Mouse (Mus musculus) kidney, adult 2 months (tissue): ENCODE measurements around the gene March10. TPM values are rescaled to one million over a fixed set of nuclear protein-coding genes. Genes with fewer than 3 reads are reported as not detected.
A peak's percentile ranks its signal among the peaks of the same experiment; 100 is the strongest.

Experiments used
- DNase-seq: peaks from one replicate; pipeline ENCODE4 v3.0.0; 2021
- H3K27ac ChIP-seq: fragments of 200-500 bp; 2 replicates; pipeline ENCODE4 v1.5.1; 2012; ENCODE audit warnings: low read depth, low read length, control low read depth, inconsistent platforms; ENCODE audit not compliant: insufficient read depth
- H3K27me3 ChIP-seq: fragments of 200-500 bp; replicated peaks from 2 replicates; pipeline ENCODE4 v1.6.1; 2012; ENCODE audit warnings: mild to moderate bottlenecking, moderate library complexity, low read length, inconsistent platforms; ENCODE audit not compliant: control insufficient read depth, insufficient read depth
- H3K36me3 ChIP-seq: fragments of 200-500 bp; 2 replicates; pipeline ENCODE4 v1.6.1; 2012; ENCODE audit warnings: mild to moderate bottlenecking, moderate library complexity, low read length, inconsistent platforms; ENCODE audit not compliant: control insufficient read depth, insufficient read depth
- H3K4me1 ChIP-seq: fragments of 200-500 bp; 2 replicates; pipeline ENCODE4 v1.6.1; 2011; ENCODE audit warnings: low read length; ENCODE audit not compliant: control insufficient read depth, insufficient read depth
- H3K4me3 ChIP-seq: fragments of 200-500 bp; 2 replicates; pipeline ENCODE4 v1.5.1; 2011; ENCODE audit warnings: mild to moderate bottlenecking, low read depth, low read length, control low read depth; ENCODE audit not compliant: insufficient read depth
- CTCF ChIP-seq: fragments of 200-500 bp; conservative IDR thresholded peaks from 2 replicates; pipeline ENCODE4 v1.5.1; 2011; ENCODE audit warnings: low read depth, mild to moderate bottlenecking, control low read depth, low read length, moderate library complexity, mixed read lengths; ENCODE audit not compliant: insufficient read depth, insufficient read length
- POLR2A ChIP-seq: fragments of 200-500 bp; IDR thresholded peaks from one replicate; pipeline ENCODE4 v1.6.1; 2011; ENCODE audit warnings: low read depth, low read length, control low read depth
- WGBS: fragments of 180-500 bp; shearing (Covaris S2); methylation state at CpG from one replicate; pipeline ENCODE4 v1.1.7; 2018; 5-methylcytosine and 5-hydroxymethylcytosine counted together
- polyA plus RNA-seq: library from polyadenylated mRNA; depleted of rRNA; stranded (reverse); fragments of >200 nt; gene quantifications from 2 replicates; pipeline ENCODE4 v1.2.3, GENCODE M21; 2012

Gene March10
- polyA plus RNA-seq, 1 experiment = 1.8 TPM

DNA sequence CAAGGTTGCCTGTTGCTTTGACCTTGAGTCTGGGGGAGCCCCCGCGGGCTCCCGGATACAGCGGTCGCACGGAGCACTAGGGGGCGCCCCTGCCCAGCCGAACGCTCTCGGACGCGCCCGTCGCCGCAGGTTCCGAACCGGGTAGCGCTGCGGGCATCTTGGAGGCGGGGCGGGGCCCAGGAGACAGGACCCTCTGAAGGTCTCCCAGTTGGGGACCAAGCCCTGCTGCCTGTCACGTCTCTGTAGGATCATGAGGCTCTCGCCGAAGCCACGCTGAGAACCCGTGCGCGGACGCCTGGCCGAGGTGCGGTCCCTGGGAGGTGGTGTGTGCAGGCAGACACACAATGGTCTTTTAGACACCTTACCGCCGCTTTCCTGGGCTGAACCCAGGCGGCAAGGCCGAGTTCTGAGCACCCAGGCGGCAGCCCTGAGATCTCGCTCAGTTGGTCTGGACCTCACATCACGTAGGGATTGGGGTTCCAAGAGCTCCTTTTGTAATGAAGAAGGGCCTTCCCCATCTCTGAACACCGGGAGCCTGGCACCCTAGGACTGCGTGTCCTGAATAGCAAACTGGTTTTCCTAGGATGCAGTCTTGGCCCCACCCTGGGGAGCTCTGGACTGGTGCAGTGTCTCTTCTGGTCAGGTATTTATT is 93.5 kb downstream of the March10 start:
- no peaks in the 10 kb centered on the region for H3K27me3 ChIP-seq
- DNase-seq = peak; percentile 80
- TF ChIP-seq CTCF (peak; percentile 60), POLR2A (no peak)
- WGBS = 5% methylated on average over 40 of the region's 40 CpGs
- H3K4me3 ChIP-seq = peak overlapping the region; percentile 65
- H3K4me1 ChIP-seq = 0 out of 2 replicates have a peak, but pooled peaks cover 6% of the 10 kb centered on the region
- H3K27ac ChIP-seq = peak overlapping the region; percentile 33; the same call in 1 of the 2 replicates
- H3K36me3 ChIP-seq = no peaks in the 10 kb centered on the region

DNA sequence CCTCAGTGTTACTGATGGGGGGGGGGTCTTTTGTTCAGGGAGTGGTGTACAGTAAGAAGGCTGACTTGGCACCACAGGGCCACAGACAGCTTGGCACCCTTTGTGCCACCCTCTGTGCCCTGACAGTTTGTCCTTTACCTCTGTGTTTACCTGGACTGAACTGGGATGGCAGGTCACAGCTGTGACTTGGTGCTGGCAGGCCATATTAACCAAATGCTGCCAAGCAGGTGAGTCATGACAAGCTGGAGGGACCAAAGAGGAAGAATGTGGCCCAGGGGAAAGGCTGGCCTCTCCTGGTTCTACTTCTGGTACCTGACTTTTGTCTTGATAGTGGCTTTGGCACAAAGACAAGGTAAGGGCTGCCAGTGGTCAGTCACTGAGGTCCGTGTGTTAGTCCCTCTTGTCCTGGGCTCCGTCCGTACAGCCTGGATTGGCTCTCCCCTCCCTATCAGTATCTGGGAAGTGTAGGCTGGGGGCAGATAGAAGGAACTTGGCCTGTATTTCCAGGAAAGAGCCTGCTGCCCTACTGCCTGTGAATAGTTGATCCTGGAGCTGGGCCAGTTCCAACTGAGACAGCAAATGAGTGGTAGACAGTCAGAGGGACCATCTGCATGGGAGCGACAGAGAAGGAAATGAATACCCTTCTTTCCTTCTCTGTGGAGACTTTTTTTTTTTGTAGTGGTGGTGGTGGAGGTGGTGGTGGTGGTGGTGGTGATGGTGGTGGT is 94.3 kb downstream of the March10 start:
- 0 out of 2 replicates have a peak, but pooled peaks cover 6% of the 10 kb centered on the region for H3K4me1 ChIP-seq
- peak; percentile 27 for DNase-seq
- 80% methylated on average over 4 of the region's 4 CpGs for WGBS
- H3K27me3 ChIP-seq = no peaks in the 10 kb centered on the region
- H3K36me3 ChIP-seq = no peaks in the 10 kb centered on the region
- TF ChIP-seq POLR2A (no peak), CTCF (no peak)
- H3K4me3 ChIP-seq = no peak overlapping the region
- H3K27ac ChIP-seq = no peak overlapping the region

DNA sequence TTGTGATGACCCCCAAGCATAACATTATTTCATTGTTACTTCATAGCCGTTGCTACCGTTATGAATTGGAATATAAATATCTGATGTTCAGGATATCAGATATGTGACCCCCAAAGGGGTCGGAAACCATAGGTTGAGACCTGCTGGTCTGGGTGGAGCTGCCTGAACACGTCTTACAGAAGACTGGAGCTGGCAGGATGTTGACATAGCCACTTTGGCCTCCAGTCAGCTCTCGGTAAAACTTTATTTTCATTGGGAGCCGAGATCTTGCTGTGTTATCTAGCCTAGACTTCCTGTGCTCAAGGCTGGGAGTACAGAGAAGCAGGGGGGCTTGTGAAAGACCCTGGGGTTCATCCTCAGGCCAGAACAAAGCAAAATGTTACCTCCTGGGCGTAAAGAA is 100.2 kb downstream of the March10 start:
- 63% methylated on average over 7 of the region's 7 CpGs for WGBS
- no peaks in the 10 kb centered on the region for H3K36me3 ChIP-seq
- DNase-seq = no peak
- H3K4me1 ChIP-seq = peaks cover 18% of the 10 kb centered on the region
- TF ChIP-seq CTCF (no peak), POLR2A (no peak)
- H3K27me3 ChIP-seq = no peaks in the 10 kb centered on the region
- H3K4me3 ChIP-seq = no peak overlapping the region
- no peak overlapping the region for H3K27ac ChIP-seq

DNA sequence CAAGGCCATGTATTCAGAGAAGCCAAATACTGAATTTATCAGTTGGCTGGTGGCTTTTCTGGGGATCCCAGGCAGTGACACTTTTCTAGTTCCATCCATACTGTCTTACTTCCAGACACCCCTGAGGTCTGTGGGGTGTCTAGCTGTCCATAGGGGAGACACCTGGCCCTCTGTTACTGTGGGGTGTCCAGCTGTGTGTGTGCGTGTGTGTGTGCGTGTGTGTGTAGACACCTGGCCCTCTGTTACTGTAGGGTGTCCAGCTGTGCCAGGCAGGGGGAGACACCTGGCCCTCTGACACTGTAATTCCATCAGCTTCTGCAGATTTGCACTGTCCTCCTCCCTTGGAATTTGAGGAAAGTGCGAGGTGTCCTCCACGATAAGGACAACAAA is 102.6 kb downstream of the March10 start:
- Histone ChIP-seq H3K36me3 (no peaks in the 10 kb centered on the region), H3K27ac (no peak overlapping the region), H3K4me3 (no peak overlapping the region), H3K4me1 (peaks cover 18% of the 10 kb centered on the region), H3K27me3 (no peaks in the 10 kb centered on the region)
- WGBS = 91% methylated on average over 4 of the region's 4 CpGs
- no peak for DNase-seq
- TF ChIP-seq POLR2A = no peak
- TF ChIP-seq CTCF = no peak

DNA sequence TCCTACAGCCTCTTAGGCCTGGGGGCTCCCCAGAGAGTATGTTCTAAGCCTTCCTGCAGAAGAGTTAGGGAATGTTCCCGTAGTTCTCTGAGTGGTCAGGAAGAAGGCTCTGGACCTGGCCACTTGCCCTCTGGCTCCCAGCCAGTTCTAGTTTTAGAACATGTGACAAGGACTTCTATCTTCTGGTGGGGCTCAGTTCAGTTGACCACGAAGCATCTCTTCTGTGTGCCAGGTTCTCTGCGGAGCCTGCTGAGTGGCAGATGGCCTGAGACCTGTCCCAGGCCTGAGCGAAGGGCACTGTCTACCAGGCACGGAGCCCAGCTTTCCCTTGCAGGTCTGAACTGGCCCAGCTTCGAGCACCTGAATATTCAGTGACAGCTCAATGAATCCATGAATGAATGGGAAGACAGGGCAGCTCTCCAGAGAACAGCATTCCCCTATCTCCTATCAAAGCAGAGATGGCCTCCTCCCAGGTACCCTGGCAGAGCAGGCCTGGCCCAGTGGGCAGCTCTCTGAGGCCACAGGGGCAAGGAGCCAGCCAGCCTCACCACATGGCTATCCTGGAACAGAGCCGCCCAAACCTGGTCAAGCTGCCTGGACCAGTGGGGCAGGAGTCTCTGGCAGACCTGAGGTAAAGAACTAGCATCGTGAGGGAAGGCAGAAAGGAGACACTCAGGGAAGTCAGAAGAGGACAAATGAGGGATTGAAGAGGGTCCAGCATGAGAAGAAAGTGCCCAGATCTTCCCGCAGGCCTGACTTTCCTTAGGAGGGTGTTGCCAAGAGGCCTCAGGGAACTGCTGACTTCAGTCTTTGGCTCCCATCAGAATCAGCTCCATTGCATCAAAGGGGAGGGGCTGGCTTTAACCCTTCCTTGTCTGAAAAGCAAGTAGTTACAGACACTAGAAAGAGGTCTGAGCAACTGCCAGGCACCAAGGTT is 103.3 kb downstream of the March10 start:
- TF ChIP-seq POLR2A = no peak
- no peak for TF ChIP-seq CTCF
- Histone ChIP-seq H3K27ac (peak overlapping the region; percentile 7; the same call in 1 of the 2 replicates), H3K36me3 (no peaks in the 10 kb centered on the region), H3K27me3 (no peaks in the 10 kb centered on the region), H3K4me1 (peaks cover 18% of the 10 kb centered on the region), H3K4me3 (no peak overlapping the region)
- WGBS = 23% methylated on average over 9 of the region's 9 CpGs
- peak; percentile 95 for DNase-seq

DNA sequence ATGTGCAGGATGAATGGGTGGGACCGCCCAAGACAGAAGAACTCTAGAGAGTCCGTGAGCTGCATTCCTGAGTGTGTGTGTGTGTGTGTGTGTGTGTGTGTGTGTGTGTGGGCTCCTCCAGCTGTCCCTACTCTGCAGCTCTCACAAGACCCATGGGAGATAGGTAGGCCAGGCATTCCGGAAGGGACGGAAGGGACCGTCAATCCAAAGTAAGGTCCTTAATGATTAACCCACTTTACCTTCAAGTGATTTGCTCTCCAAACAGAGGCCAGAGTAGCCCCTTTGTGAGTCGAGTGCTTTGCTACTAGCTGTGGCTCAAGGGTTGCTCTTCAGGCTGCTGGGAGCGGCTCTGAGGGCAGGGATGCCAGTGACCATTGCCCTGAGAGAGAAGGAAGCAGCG is 104.4 kb downstream of the March10 start:
- TF ChIP-seq CTCF (no peak), POLR2A (no peak)
- Histone ChIP-seq H3K4me3 (no peak overlapping the region), H3K27ac (no peak overlapping the region), H3K27me3 (no peaks in the 10 kb centered on the region), H3K36me3 (no peaks in the 10 kb centered on the region), H3K4me1 (peaks cover 18% of the 10 kb centered on the region)
- peak; percentile 62 for DNase-seq
- WGBS = 50% methylated on average over 8 of the region's 8 CpGs

DNA sequence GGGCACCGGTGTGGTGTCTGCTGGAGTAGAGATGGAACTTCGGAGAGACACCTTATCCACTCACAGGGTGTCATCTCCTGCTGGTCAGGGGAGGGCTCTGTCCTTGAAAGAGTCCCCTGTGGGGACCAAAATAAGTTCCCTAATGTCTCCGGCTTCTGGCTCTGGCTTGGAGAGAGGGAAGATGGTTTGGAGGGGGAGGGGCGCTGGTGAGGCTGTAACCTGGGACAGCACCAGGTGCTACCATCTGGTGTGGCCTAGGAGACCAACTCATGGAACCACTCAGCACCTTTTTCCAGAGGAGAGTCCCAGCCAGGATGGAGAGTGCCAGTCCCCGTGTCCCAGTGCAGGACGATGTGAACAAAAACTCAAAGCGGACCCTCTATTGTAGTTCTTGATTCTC is 105.9 kb downstream of the March10 start:
- 96% methylated on average over 7 of the region's 7 CpGs for WGBS
- H3K4me3 ChIP-seq = no peak overlapping the region
- no peaks in the 10 kb centered on the region for H3K27me3 ChIP-seq
- TF ChIP-seq CTCF (no peak), POLR2A (no peak)
- no peaks in the 10 kb centered on the region for H3K36me3 ChIP-seq
- peaks cover 18% of the 10 kb centered on the region for H3K4me1 ChIP-seq
- H3K27ac ChIP-seq = no peak overlapping the region
- DNase-seq = no peak
